Mouse (Mus musculus) kidney, adult 2 months (tissue): Measurements from ENCODE around the gene Yif1a. TPM values are rescaled to one million over a fixed set of nuclear protein-coding genes. Genes with fewer than 3 reads are reported as not detected.
A peak's percentile ranks its signal among the peaks of the same experiment; 100 is the strongest.
"Not testable (repeated sequence)": the region's sequence is repeated elsewhere in the genome, so short reads cannot be mapped to it uniquely, and the experiment has no call there.

Experiments
- DNase-seq: peaks from one replicate; pipeline ENCODE4 v3.0.0; 2021
- H3K27ac ChIP-seq: fragments of 200-500 bp; 2 replicates; pipeline ENCODE4 v1.5.1; 2012; ENCODE audit warnings: low read depth, low read length, control low read depth, inconsistent platforms; ENCODE audit not compliant: insufficient read depth
- H3K27me3 ChIP-seq: fragments of 200-500 bp; replicated peaks from 2 replicates; pipeline ENCODE4 v1.6.1; 2012; ENCODE audit warnings: mild to moderate bottlenecking, moderate library complexity, low read length, inconsistent platforms; ENCODE audit not compliant: control insufficient read depth, insufficient read depth
- H3K36me3 ChIP-seq: fragments of 200-500 bp; 2 replicates; pipeline ENCODE4 v1.6.1; 2012; ENCODE audit warnings: mild to moderate bottlenecking, moderate library complexity, low read length, inconsistent platforms; ENCODE audit not compliant: control insufficient read depth, insufficient read depth
- H3K4me1 ChIP-seq: fragments of 200-500 bp; 2 replicates; pipeline ENCODE4 v1.6.1; 2011; ENCODE audit warnings: low read length; ENCODE audit not compliant: control insufficient read depth, insufficient read depth
- H3K4me3 ChIP-seq: fragments of 200-500 bp; 2 replicates; pipeline ENCODE4 v1.5.1; 2011; ENCODE audit warnings: mild to moderate bottlenecking, low read depth, low read length, control low read depth; ENCODE audit not compliant: insufficient read depth
- CTCF ChIP-seq: fragments of 200-500 bp; conservative IDR thresholded peaks from 2 replicates; pipeline ENCODE4 v1.5.1; 2011; ENCODE audit warnings: low read depth, mild to moderate bottlenecking, control low read depth, low read length, moderate library complexity, mixed read lengths; ENCODE audit not compliant: insufficient read depth, insufficient read length
- POLR2A ChIP-seq: fragments of 200-500 bp; IDR thresholded peaks from one replicate; pipeline ENCODE4 v1.6.1; 2011; ENCODE audit warnings: low read depth, low read length, control low read depth
- WGBS: fragments of 180-500 bp; shearing (Covaris S2); methylation state at CpG from one replicate; pipeline ENCODE4 v1.1.7; 2018; 5-methylcytosine and 5-hydroxymethylcytosine counted together
- polyA plus RNA-seq: library from polyadenylated mRNA; depleted of rRNA; stranded (reverse); fragments of >200 nt; gene quantifications from 2 replicates; pipeline ENCODE4 v1.2.3, GENCODE M21; 2012

Gene Yif1a
- polyA plus RNA-seq, 1 experiment, result 258 TPM

DNA sequence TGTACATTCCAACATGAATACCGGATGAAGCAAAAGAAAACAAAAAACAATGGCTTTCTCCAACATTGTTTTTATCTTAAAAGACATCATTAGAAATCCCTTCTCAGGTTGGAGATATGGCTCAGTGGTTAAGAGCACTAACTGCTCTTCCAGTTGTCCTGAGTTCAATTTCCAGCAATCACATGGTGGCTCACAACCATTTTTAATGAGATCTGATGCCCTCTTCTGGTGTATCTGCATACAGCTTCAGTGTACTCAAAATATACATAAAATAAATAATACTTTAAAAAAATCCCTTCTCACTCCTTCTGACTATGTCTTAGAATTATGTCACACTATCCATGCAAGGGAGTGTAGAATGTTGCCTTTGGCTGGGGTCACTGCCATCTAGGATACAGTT lies 9.1 kb upstream of the Yif1a start:
- DNase-seq, result no peak
- Histone ChIP-seq H3K4me3 (no peak overlapping the region), H3K27ac (no peak overlapping the region), H3K4me1 (no peaks in the 10 kb centered on the region), H3K36me3 (no peaks in the 10 kb centered on the region), H3K27me3 (no peaks in the 10 kb centered on the region)
- 98% methylated on average over 1 of the region's 1 CpGs for WGBS
- TF ChIP-seq CTCF, result no peak
- no peak for TF ChIP-seq POLR2A

DNA sequence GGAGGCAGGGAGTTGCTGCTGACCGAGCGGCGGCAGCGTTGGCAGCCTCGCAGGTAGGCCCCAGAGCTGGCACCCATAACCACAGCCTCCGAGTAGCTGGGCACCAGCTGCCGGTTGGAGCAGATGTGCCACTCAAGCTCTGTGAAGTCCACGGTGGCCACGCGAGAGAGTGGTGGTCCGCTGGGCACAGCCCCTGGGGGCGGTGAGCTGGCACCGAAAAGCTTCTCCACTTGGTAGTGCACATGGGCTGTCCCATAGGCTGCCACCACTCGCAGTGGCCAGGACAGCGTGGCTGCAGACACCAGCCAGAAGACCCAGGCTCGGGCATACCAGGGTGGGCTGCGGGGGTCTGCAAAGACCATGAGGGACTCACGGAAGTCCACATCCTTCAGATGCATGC lies 6.3 kb upstream of the Yif1a start:
- H3K4me3 ChIP-seq, result no peak overlapping the region
- no peaks in the 10 kb centered on the region for H3K36me3 ChIP-seq
- 0 out of 2 replicates have a peak, but pooled peaks cover 3% of the 10 kb centered on the region for H3K4me1 ChIP-seq
- DNase-seq, result no peak
- H3K27ac ChIP-seq, result no peak overlapping the region
- no peaks in the 10 kb centered on the region for H3K27me3 ChIP-seq
- TF ChIP-seq POLR2A (no peak), CTCF (no peak)
- WGBS, result 54% methylated on average over 18 of the region's 18 CpGs

GRCm38 (mm10) chr19:5082596-5082995 lies 5.7 kb upstream of the Yif1a start:
- Histone ChIP-seq H3K27ac (no peak overlapping the region), H3K27me3 (no peaks in the 10 kb centered on the region), H3K4me1 (peaks cover 7% of the 10 kb centered on the region; the same call in 1 of the 2 replicates), H3K4me3 (no peak overlapping the region), H3K36me3 (no peaks in the 10 kb centered on the region)
- WGBS, result 67% methylated on average over 24 of the region's 24 CpGs
- TF ChIP-seq POLR2A, result no peak
- TF ChIP-seq CTCF, result no peak
- no peak for DNase-seq

GRCm38 (mm10) chr19:5083961-5084833 lies 4.1 kb upstream of the Yif1a start:
- TF ChIP-seq CTCF (no peak), POLR2A (no peak)
- Histone ChIP-seq H3K36me3 (no peaks in the 10 kb centered on the region), H3K27ac (no peak overlapping the region), H3K4me3 (no peak overlapping the region), H3K4me1 (peaks cover 11% of the 10 kb centered on the region), H3K27me3 (no peaks in the 10 kb centered on the region)
- WGBS, result 67% methylated on average over 3 of the region's 3 CpGs
- DNase-seq, result no peak

- Histone ChIP-seq H3K27me3 (no peaks in the 10 kb centered on the region), H3K36me3 (no peaks in the 10 kb centered on the region), H3K27ac (no peak overlapping the region), H3K4me3 (peak overlapping the region; percentile 55), H3K4me1 (peaks cover 13% of the 10 kb centered on the region)
- TF ChIP-seq POLR2A (no peak), CTCF (no peak)
- 5% methylated on average over 15 of the region's 15 CpGs for WGBS
- no peak for DNase-seq
Observed at GRCm38 (mm10) chr19:5084834-5085144, 3.5 kb upstream of the Yif1a start.

DNA sequence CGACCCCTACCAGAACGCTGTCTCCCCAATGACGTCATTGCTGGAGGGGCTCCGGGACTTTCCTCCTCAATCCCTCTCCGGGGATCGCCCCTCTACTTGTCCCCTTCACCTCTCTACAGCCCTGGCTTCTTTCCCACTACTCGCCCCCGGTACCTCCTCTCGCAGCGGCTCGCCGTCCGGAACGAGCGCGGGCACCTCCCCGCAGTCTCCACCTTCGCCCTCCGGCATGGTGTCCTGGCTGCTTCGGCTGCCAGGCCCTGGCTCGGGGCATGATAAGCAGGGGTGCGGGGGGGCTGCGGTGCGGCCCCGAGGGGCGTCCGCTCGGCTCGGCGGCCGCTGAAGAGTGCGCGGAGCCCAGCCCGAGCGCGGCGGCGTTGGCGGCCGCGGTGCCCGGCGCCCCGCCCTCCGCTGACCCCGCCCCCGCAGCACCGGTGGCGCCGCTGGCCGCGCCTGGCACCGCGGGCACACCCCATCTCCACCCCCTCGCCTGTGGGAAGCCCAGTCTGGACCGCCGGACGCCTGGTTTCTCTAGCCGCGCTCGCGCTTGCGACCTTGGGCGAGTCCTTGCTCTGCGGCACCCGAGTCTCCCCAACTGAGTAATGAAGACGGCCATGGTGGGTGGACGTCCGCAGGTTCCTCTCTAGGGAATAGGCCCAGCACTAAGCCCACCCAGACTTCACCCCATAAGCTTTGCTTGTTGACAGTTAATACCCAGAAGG lies 3.0 kb upstream of the Yif1a start, which contains the start of gene Tmem151a:
Gene Tmem151a, minus strand, starts transcription at position 387 of the 719 bp plus-strand sequence.
- Histone ChIP-seq H3K27me3 (no peaks in the 10 kb centered on the region), H3K4me3 (peak within 1 kb of the TSS; percentile 55), H3K36me3 (no peaks in the 10 kb centered on the region), H3K4me1 (peaks cover 13% of the 10 kb centered on the region), H3K27ac (peak within 1 kb of the TSS; percentile 43; the same call in 1 of the 2 replicates)
- DNase-seq, result peak; percentile 60
- TF ChIP-seq POLR2A (no peak), CTCF (no peak)
- under 1% methylated on average over 66 of the region's 69 CpGs for WGBS

GRCm38 (mm10) chr19:5086533-5086932 lies 1.8 kb upstream of the Yif1a start:
- DNase-seq, H3K36me3 ChIP-seq, H3K27me3 ChIP-seq, H3K4me3 ChIP-seq, H3K27ac ChIP-seq: not testable (repeated sequence)
- WGBS, result 66% methylated on average over 4 of the region's 4 CpGs
- peaks cover 13% of the 10 kb centered on the region for H3K4me1 ChIP-seq
